Mouse (Mus musculus) frontal cortex, postnatal 14 days (tissue): ENCODE results near the gene Maml1.
"Not testable (repeated sequence)": the region's sequence is repeated elsewhere in the genome, so short reads cannot be mapped to it uniquely, and the experiment has no call there.

Experiments
- DNase-seq, 2 experiments: peaks; one replicate each; pipeline ENCODE4 v3.0.0; 2022; ENCODE audit warnings: low spot score in 2 of 2

Gene Maml1

GRCm38 (mm10) chr11:50292190-50292855 is at the start of gene Maml1:
TSS of gene Maml1 (minus strand) at chr11:50292311.
- peak; percentile 96 to 98 for DNase-seq

DNA sequence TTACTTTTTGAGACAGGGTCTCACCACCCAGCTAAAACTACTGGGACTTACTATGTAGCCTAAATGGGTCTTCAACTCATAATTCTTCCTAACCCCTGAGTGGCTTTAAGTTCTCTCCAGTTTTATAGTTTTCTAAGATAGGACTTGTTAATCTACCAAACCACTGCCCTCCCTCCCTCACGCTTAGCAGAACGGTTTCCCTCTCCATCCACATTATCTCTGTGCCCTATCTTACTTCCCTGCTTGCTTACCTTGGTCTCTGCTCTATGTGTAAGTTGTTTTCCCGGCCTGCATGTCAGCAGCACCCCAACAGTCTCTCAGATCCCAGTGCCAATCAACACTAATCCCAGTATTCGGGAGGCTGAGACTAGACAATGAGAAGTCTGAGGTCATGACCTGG is 44.8 kb upstream of the Maml1 start:
- DNase-seq = no peak

DNA sequence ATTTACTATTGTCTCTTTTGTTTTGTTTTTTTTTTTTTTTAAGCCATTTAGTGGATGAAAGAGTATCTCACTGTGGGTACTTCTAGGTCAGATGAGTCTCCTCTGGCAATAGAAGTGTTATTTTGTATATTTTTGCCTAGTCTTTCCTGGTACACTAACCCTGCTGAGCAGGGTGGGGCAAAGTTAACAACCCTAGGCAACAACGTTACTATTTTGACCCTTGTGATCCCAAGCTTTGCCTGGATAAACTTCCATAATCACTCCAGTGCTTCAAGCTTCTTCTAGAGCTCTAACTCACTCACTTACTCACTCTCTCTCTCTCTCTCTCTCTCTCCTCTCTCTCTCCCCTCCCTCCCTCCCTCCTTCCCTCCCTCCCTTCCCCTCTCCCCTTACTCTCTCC is 44.0 kb upstream of the Maml1 start:
- DNase-seq = no peak

DNA sequence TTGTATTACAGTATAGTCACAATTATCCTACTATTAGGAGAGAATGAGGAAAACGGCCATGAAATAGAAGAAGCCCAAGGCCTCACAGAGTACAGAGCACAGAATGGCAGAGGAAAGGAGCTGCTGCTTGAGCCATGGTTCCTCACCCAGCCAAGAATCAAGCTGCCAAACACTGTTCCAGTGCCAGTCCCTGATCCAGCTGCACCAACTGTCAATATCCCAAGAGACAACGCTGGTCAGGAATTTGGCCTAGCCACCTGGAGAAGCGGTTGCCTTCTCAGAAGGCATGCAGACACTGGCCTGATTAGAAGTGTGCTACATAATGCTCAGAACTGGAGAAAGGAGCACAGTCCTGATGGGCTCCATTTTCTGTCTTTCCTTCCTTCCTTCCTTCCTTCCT is 41.1 kb upstream of the Maml1 start:
- DNase-seq = no peak

GRCm38 (mm10) chr11:50329378-50329777 is 37.3 kb upstream of the Maml1 start:
- DNase-seq = no peak

- DNase-seq = no peak
Measured at GRCm38 (mm10) chr11:50328075-50328625, 36.0 kb upstream of the Maml1 start.

GRCm38 (mm10) chr11:50326302-50326966 is 34.3 kb upstream of the Maml1 start:
- no peak for DNase-seq

DNA sequence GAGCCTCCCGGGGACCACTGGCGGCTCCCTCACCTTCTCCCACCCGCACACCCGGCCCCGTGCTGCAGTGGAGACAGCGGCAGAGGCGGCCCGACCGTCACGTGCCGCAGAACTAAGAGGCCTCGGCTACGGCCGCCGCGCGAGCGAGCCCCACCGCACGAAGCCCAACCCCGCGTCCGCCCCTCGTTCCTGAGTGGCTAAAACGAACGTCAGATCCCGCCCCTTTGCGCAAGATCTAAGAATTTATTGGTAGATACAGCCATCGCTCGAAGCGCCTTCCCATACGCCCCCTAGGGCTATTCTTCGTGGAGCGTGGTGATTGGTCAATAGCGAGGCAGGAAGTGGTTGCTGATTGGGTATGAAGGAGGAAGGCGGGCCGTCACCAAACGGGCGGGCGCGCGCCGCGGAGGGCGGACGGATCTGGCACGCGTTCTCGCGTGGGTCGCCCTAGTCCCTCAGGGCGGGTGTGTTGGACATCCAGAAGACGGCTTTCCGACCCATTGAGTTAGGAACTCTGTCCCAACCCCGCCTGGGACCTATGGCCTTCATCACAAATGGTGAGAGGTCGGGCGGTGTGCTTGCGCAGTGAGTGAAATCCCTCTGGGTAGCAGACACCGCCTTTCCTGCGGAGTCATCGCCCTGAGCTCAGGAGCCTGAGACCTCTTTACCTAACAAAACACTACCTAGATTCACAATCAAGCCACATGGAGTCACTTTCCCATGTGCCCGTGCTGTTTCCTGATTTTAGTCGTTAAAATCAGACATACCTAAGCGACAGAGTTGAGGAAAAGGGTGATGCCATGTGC is 33.6 kb upstream of the Maml1 start, which contains the start of gene Canx:
Gene Canx, minus strand, starts transcription at position 178 of the 806 bp plus-strand sequence.
- DNase-seq = peak; percentile 99

DNA sequence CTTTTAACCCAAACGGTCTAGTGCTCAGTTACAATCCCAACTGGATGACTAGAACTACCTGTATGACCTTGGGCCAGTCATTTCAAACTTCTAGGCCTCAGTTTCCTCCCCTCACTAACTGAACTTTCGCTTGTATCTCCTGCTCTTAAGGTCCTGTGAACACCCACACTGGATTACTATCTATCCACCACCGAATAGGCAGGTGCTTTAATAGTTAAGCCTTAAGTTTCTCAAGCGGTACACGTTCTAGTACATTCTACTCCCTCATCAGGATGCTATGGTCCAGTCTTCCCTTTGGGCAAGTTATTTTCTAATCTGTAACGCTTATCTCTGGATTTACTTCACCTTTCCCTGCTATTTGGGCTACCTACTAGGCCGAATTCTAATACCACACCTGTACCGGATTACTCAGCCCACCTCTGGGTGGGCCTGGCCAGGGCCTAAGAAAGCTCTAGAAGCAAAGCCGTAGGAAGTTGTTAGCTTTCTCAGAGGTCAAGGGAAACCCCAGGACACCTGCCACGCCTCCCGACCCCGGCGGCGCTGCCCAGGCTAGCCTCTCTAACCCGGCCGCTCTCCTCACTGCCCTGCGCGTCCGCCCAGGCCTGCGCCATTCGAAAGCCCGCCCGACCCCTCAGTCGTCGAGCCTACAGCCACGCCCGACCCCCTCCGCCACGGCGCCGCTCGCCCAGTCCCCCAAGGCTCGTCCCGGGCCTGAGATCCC is 32.8 kb upstream of the Maml1 start:
- no peak for DNase-seq

DNA sequence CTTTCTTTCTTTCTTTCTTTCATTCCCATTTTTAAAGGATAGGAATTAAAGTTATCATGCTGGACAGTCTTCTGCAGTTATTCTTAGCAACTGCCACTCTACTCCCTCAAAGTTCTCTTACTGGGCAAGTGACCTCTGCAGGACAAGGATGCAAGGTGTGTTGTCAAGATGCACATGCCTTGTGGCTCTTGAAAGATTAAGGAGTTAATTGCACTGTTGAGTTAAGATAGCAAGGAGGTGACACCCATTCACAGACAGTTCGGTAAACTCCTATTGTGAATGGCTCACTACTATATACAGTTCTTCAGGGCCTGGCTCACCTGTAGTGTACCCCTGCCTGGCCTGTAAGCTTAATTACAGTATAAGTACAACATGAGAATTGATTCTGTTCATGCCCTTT is 31.7 kb upstream of the Maml1 start:
- no peak for DNase-seq

DNA sequence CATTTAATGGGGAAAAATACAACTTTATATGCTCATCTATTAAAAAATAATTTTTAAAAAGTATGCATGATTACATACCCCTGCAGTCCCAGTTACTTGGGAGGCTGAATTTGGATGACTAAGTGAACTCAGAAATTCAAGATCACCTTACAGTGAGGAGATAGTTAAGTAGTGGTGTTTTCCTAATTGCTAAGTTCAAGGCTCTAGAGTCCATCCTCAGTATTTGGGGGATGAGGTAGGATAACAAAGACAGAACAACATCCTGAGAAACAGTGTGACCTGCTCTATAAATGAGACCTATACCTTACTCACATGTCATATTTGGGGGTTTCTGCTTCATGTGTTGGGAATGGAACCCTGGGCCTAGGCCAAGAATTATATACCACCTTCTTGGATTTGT is 30.2 kb upstream of the Maml1 start:
- no peak for DNase-seq

DNA sequence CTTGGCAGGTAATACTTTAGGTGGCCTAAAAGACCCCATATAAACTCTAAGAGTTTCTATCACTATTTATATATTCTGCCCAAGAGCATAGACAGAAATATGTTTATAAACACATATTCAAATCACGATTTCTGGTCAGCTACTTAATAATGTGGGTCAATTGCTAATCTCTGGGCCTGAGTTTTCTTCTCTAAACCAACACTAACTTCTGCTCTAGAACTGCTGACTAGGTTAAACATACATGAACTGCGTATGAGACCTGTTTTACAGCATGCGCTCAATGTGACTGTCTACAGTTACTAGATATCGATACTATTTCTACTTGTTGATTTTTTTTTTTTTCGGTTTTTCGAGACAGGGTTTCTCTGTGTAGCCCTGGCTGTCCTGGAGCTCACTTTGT is 29.1 kb upstream of the Maml1 start:
- DNase-seq = no peak

- DNase-seq = not testable (repeated sequence)
Measured at GRCm38 (mm10) chr11:50319343-50319742, 27.2 kb upstream of the Maml1 start.

DNA sequence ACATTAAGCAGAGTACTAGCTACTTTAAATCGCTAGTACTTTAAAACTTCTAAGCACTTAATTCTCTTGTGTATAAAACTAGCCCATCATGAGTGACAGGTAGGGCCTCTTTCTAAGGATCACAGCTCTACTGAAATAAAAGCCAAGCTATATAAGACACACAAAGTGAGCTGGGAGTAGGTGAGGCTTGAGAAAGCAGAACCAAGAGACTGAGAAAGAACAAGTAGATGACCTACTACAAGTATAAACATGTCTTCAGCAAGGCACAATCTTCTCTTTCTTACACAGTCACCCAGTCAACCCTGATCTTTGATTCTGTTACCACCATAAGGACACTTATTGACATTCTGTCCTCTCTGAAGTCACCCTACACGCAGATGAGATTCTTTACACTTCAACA is 20.7 kb upstream of the Maml1 start:
- DNase-seq = no peak

- no peak for DNase-seq
Measured at GRCm38 (mm10) chr11:50303406-50303805, 11.3 kb upstream of the Maml1 start.

- peak in 1 of 2 experiments; percentile 45 for DNase-seq
Measured at GRCm38 (mm10) chr11:50291321-50292165, 568 bp downstream of the Maml1 start.

DNA sequence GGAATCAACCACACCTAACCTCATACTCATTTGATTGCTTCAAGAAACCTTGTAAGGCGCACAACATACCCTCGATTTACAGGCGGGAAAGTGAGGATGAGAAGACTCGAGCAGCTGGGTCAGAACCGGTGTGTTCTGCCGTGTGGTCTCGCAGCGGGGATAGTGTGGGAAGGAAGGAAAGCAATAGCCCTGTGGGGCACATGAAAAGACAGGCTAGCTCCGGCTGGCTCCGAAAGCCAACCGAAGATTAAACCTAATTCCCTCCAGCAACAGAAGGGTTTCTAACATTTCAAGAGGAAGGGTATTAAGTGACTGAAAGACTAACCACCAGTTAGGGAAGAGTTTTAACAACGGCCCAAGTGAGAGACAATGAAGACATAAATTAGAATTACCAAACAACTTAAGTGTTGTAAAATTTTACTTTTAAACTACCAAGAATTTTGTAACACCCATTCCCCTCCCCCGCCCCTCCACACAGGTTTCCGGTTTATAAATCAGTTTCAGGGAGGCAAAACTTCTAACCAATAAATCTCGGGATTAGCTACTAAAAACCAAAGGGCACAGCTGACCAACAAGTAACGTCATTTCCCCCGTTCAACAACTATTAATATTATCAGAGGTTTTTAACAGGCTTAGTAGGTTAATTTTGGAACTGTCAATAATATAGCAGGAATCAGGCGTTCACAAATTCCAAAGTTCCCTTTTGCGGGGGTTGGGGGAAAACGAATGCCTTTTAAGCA is 1.5 kb downstream of the Maml1 start:
- no peak for DNase-seq

- DNase-seq = no peak
Measured at GRCm38 (mm10) chr11:50286428-50286827, 5.7 kb downstream of the Maml1 start.

GRCm38 (mm10) chr11:50285696-50286095 is 6.4 kb downstream of the Maml1 start:
- DNase-seq = no peak

DNA sequence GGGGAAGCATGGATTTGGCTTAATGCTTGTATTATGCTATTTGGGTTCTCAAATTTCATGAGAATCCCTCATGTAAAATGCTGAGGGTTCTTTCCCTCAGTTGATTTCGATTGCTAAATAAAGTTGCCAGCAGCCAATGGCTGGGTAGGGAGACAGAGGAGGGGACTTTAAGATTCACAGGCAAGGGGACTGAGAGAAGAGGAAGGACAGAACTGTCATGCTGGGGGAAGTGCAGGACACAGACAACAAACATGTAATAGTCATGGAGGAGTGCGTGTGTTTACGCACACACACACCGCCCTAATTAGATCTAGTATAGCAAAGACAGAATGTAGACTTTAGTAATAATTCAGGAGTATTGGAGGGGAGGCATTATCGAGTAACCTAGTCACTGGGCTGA is 6.8 kb downstream of the Maml1 start:
- no peak for DNase-seq
